Mouse (Mus musculus) C2C12 (cell line): Measurements from ENCODE around the gene Trip10.

Experiments used
- CEBPB ChIP-seq: IDR thresholded peaks from one replicate; pipeline ENCODE4 v1.6.1; 2011; ENCODE audit warnings: low read depth, mild to moderate bottlenecking, control low read depth, moderate library complexity
- CTCF ChIP-seq: IDR thresholded peaks from one replicate; pipeline ENCODE4 v1.5.1; 2011; ENCODE audit not compliant: control insufficient read depth, insufficient read depth, insufficient read length
- FOSL1 ChIP-seq: IDR thresholded peaks from one replicate; pipeline ENCODE4 v1.8.0; 2011; ENCODE audit warnings: mild to moderate bottlenecking, low read length; ENCODE audit not compliant: poor library complexity, insufficient read depth, severe bottlenecking
- MAX ChIP-seq: IDR thresholded peaks from one replicate; pipeline ENCODE4 v1.6.1; 2011; ENCODE audit warnings: mild to moderate bottlenecking, control low read depth
- MYOD1 ChIP-seq: IDR thresholded peaks from one replicate; pipeline ENCODE4 v1.6.1; 2011; ENCODE audit warnings: low read depth; ENCODE audit not compliant: control insufficient read depth, insufficient read length
- MYOG ChIP-seq: IDR thresholded peaks from one replicate; pipeline ENCODE4 v1.6.1; 2011; ENCODE audit not compliant: control insufficient read depth, insufficient read length; ENCODE audit errors: extremely low read depth
- USF1 ChIP-seq: IDR thresholded peaks from one replicate; pipeline ENCODE4 v1.6.1; 2011; ENCODE audit warnings: low read depth, mild to moderate bottlenecking, control low read depth, moderate library complexity

GRCm38 (mm10) chr17:57292968-57293367 is 43.7 kb downstream of the Trip10 start:
- TF ChIP-seq CTCF = no peak
- no peak for TF ChIP-seq MAX
- TF ChIP-seq USF1 = no peak
- no peak for TF ChIP-seq FOSL1
- TF ChIP-seq MYOG = no peak
- no peak for TF ChIP-seq CEBPB
- TF ChIP-seq MYOD1 = no peak
